Mouse (Mus musculus) heart, embryonic 15.5 days (tissue): ENCODE measurements around the gene Sh3kbp1. TPM values are rescaled to one million over a fixed set of nuclear protein-coding genes. Genes with fewer than 3 reads are reported as not detected.

ENCODE experiments used
- ATAC-seq: fragments of 200-750 bp; cut with Nextera tagmentation; replicated peaks from 2 replicates; pipeline ENCODE4 v1.8.0; 2017; ENCODE audit warnings: low read depth, moderate TSS enrichment; ENCODE audit not compliant: insufficient number of reproducible peaks, insufficient read depth, low FRiP score
- H3K27ac ChIP-seq: fragments of 300-500 bp; sonication (generic); 2 replicates; pipeline ENCODE4 v1.5.1; 2015; ENCODE audit warnings: mild to moderate bottlenecking, inconsistent platforms
- H3K27me3 ChIP-seq: fragments of 300-500 bp; sonication (generic); 2 replicates; pipeline ENCODE4 v1.6.1; 2015; ENCODE audit warnings: inconsistent platforms
- H3K36me3 ChIP-seq: fragments of 300-500 bp; sonication (generic); 2 replicates; pipeline ENCODE4 v1.6.1; 2015; ENCODE audit warnings: mild to moderate bottlenecking, inconsistent platforms
- H3K4me1 ChIP-seq: fragments of 300-500 bp; sonication (generic); replicated peaks from 2 replicates; pipeline ENCODE4 v1.6.1; 2015; ENCODE audit warnings: inconsistent platforms
- H3K4me2 ChIP-seq: fragments of 300-500 bp; sonication (generic); 2 replicates; pipeline ENCODE4 v1.6.1; 2015; ENCODE audit warnings: inconsistent platforms, mild to moderate bottlenecking, moderate library complexity
- H3K4me3 ChIP-seq: fragments of 300-500 bp; sonication (generic); 2 replicates; pipeline ENCODE4 v1.5.1; 2015; ENCODE audit warnings: mild to moderate bottlenecking, inconsistent platforms
- H3K9ac ChIP-seq: fragments of 300-500 bp; sonication (generic); 2 replicates; pipeline ENCODE4 v1.6.1; 2015; ENCODE audit warnings: mild to moderate bottlenecking, inconsistent platforms
- H3K9me3 ChIP-seq: fragments of 300-500 bp; sonication (generic); replicated peaks from 2 replicates; pipeline ENCODE4 v1.6.1; 2016; ENCODE audit warnings: inconsistent platforms
- WGBS: fragments of 180-500 bp; shearing (Covaris S2); methylation state at CpG from one replicate; pipeline ENCODE4 v1.1.7; 2015; ENCODE audit warnings: mixed read lengths; 5-methylcytosine and 5-hydroxymethylcytosine counted together
- polyA plus RNA-seq: library from polyadenylated mRNA; unstranded; fragments of >200 nt; fragmentation: Nextera tagmentation; extraction: Ambion mirVana; gene quantifications from 2 replicates; pipeline ENCODE4 v1.2.1, GENCODE M21; 2015

Sh3kbp1 gene
- polyA plus RNA-seq, 1 experiment from 2014 or later: 154 TPM

DNA sequence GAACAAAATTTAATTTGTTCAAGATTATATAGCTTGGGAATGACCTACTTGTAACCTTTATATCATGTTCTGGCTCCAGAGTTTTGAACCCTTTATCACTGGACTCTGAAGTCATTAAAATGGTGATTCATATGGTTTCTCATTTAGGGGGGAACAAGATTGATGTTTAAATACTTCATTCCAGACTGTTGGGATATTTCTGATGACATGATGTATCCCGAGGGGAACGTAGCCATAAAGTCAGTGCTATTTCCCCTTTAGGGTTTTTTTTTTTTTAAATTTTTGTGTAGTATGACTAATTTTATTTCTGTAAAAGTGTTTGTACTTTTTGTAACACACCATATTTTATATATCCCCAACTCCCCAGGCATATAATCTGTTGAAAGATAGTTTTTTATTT is 212.7 kb downstream of the Sh3kbp1 start:
- no peak overlapping the region for H3K27ac ChIP-seq
- no peaks in the 10 kb centered on the region for H3K36me3 ChIP-seq
- WGBS: 78% methylated on average over 2 of the region's 2 CpGs
- H3K4me3 ChIP-seq: no peak overlapping the region
- H3K27me3 ChIP-seq: no peaks in the 10 kb centered on the region
- H3K9ac ChIP-seq: no peak overlapping the region
- H3K9me3 ChIP-seq: no peaks in the 10 kb centered on the region
- no peak overlapping the region for H3K4me2 ChIP-seq
- 0 out of 2 replicates have a peak, but pooled peaks cover 3% of the 10 kb centered on the region for H3K4me1 ChIP-seq
- no peak for ATAC-seq

DNA sequence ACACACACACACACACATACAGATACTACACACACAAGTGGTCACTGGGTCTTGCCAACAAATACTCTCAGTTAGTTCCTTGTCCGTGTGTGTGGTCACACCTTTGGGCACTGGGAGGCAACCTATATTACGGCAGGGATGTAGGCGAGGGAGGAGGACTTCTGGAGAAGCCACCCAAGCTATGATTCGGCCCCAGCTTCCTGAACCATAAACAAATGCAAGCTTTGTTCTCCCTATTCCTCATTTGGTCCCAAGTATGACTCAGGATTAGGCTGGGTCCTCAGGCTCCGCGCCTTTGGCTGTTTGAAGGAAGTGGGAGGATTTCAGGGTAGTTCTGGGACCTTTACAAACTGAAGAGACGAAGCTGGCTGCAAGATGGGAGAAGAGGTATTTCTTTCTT is 213.2 kb downstream of the Sh3kbp1 start:
- H3K36me3 ChIP-seq: no peaks in the 10 kb centered on the region
- H3K4me2 ChIP-seq: no peak overlapping the region
- H3K4me1 ChIP-seq: 0 out of 2 replicates have a peak, but pooled peaks cover 3% of the 10 kb centered on the region
- no peak overlapping the region for H3K27ac ChIP-seq
- ATAC-seq: no peak
- H3K27me3 ChIP-seq: no peaks in the 10 kb centered on the region
- H3K4me3 ChIP-seq: no peak overlapping the region
- H3K9ac ChIP-seq: no peak overlapping the region
- H3K9me3 ChIP-seq: no peaks in the 10 kb centered on the region
- 56% methylated on average over 7 of the region's 7 CpGs for WGBS

DNA sequence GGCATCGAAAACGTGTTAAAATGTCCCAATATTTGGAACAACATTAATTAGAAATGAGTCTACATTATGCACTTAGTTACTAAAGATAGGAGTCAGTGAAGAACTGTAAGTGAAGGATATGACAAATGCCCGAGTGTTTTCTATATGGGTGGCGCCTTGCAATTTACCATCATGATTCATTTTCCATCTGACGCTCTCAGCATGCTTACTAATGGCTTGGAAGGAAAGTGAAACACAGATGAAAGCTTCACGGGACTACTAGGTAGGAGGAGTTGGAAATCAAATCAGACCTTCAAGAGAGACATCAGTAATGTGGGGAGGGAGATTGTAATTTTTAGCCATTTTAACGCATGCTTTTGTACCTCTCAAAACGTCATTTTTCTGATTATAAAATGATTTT is 223.7 kb downstream of the Sh3kbp1 start:
- ATAC-seq: no peak
- H3K27ac ChIP-seq: no peak overlapping the region
- no peak overlapping the region for H3K4me2 ChIP-seq
- H3K9ac ChIP-seq: no peak overlapping the region
- no peaks in the 10 kb centered on the region for H3K27me3 ChIP-seq
- H3K36me3 ChIP-seq: no peaks in the 10 kb centered on the region
- no peaks in the 10 kb centered on the region for H3K9me3 ChIP-seq
- H3K4me1 ChIP-seq: no peaks in the 10 kb centered on the region
- H3K4me3 ChIP-seq: no peak overlapping the region
- 72% methylated on average over 8 of the region's 8 CpGs for WGBS

DNA sequence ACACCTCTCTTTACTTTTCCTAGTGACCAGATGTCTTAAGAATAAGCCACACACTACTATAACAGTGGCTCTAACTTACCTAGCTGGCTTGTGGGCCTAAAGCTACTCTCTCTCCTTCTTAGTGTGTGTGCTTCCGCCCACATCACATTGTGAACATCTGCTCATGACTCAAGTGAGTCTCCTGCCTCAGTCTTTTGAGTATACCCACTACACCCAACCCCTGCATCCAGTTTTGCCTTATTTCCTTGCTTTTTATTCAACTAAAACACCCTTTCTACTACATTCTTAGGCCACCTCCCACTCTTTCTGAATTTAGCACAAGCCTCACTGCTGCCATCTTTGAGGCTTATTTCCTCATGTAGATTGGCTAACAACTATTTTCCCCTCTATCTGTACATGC is 229.8 kb downstream of the Sh3kbp1 start:
- H3K4me2 ChIP-seq: no peak overlapping the region
- no peak overlapping the region for H3K9ac ChIP-seq
- no peak overlapping the region for H3K27ac ChIP-seq
- H3K4me3 ChIP-seq: no peak overlapping the region
- H3K4me1 ChIP-seq: no peaks in the 10 kb centered on the region
- H3K27me3 ChIP-seq: no peaks in the 10 kb centered on the region
- no peaks in the 10 kb centered on the region for H3K36me3 ChIP-seq
- no peak for ATAC-seq
- H3K9me3 ChIP-seq: no peaks in the 10 kb centered on the region
- 86% methylated on average over 1 of the region's 1 CpGs for WGBS

DNA sequence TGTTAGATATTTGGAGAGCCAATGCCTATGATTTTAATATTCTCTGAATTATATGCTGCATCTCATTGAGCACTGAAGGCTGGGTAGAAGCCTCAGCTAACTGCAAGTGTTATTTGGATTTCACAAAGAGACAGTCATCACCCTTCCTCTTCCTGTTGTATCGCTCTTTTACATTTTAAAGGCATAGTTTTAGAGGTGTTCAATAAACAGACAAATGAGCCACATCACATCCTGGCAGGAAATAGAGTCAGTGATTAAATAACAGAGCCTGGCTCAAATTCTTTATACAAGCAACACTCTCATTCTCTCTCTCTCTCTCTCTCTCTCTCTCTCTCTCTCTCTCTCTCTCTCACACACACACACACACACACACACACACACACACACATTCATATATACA is 231.1 kb downstream of the Sh3kbp1 start:
- H3K27me3 ChIP-seq: no peaks in the 10 kb centered on the region
- H3K9ac ChIP-seq: no peak overlapping the region
- WGBS: 69% methylated on average over 1 of the region's 1 CpGs
- H3K4me1 ChIP-seq: no peaks in the 10 kb centered on the region
- H3K27ac ChIP-seq: no peak overlapping the region
- H3K4me2 ChIP-seq: no peak overlapping the region
- H3K9me3 ChIP-seq: no peaks in the 10 kb centered on the region
- no peak for ATAC-seq
- no peak overlapping the region for H3K4me3 ChIP-seq
- H3K36me3 ChIP-seq: no peaks in the 10 kb centered on the region

DNA sequence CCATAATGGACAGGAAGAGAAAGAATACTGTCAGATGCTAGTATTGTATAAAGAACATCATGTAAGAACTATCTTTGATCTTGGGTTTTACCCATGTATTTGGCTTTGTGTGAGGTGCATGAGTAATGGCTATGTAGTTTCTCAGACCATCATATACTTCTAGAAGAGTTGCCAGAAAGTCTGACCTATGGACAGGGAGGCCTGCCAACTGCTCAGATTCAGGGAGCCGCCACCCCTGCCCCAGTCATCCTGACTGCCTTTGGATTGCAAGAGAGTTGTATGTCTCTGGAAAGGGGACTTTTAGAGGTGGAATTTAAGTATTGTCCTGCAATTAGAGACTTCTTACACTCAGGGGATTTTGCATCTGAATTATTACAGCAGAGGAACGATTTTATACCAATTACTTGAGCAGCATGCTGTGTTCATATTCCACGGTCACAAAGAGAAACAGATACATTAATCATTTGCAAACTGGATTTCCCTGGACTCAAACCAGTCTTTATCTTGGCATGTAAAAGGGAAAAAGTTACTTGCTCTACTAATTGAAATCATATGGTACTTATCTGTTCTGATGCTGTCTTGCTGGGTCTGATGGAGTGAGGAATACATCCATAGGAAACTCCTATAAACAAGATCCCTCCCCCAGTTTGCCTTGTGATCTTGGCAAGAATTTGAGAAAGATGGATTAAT is 233.9 kb downstream of the Sh3kbp1 start:
- H3K27ac ChIP-seq: no peak overlapping the region
- no peaks in the 10 kb centered on the region for H3K27me3 ChIP-seq
- H3K4me2 ChIP-seq: no peak overlapping the region
- WGBS: 75% methylated on average over 3 of the region's 3 CpGs
- H3K4me1 ChIP-seq: no peaks in the 10 kb centered on the region
- no peaks in the 10 kb centered on the region for H3K36me3 ChIP-seq
- H3K9ac ChIP-seq: no peak overlapping the region
- ATAC-seq: no peak
- no peaks in the 10 kb centered on the region for H3K9me3 ChIP-seq
- no peak overlapping the region for H3K4me3 ChIP-seq

DNA sequence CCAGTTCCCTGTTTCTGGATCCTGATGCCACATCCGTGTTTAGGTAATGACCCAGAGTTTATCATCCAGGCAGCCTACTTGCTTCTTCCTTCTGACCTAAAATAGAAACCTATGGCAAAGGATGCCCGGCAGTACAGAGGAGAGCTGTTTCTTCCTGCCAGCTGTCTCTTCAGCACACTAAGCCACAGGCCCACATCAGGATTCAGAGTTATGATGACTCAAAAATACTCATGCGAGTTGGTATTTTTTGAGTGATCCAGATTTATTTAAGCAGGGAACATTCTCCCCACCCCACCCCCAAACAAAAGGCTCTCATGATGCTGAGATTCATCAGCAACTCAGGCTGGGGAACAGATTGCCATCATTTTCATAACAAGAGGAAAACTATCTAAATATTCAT is 240.6 kb downstream of the Sh3kbp1 start:
- H3K4me2 ChIP-seq: no peak overlapping the region
- H3K27ac ChIP-seq: no peak overlapping the region
- H3K27me3 ChIP-seq: no peaks in the 10 kb centered on the region
- no peaks in the 10 kb centered on the region for H3K9me3 ChIP-seq
- H3K9ac ChIP-seq: no peak overlapping the region
- 62% methylated on average over 3 of the region's 3 CpGs for WGBS
- H3K4me3 ChIP-seq: no peak overlapping the region
- no peak for ATAC-seq
- no peaks in the 10 kb centered on the region for H3K4me1 ChIP-seq
- H3K36me3 ChIP-seq: no peaks in the 10 kb centered on the region

DNA sequence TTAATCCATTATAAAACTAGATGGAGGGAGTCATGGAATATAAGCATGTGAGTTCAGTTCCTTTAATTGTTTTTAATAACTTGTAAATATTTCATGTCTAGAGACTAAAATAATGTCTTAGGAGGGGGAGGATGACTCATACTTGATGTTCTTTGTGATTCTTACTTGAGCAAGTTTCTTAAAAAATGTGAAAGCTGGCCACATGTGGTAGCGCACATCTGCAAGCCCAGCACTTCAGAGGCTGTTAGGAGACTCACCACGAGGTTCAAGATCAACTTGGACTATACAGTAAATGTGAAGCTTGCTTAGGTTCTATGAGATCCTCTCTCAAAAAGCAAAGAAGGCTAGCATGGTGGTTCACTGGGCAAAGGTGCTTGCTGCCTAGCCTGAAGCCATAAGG is 245.4 kb downstream of the Sh3kbp1 start:
- ATAC-seq: no peak
- Histone ChIP-seq H3K4me1 (no peaks in the 10 kb centered on the region), H3K9me3 (no peaks in the 10 kb centered on the region), H3K27me3 (no peaks in the 10 kb centered on the region), H3K9ac (no peak overlapping the region), H3K4me3 (no peak overlapping the region), H3K4me2 (no peak overlapping the region), H3K27ac (no peak overlapping the region), H3K36me3 (no peaks in the 10 kb centered on the region)
- WGBS: 66% methylated on average over 2 of the region's 2 CpGs

DNA sequence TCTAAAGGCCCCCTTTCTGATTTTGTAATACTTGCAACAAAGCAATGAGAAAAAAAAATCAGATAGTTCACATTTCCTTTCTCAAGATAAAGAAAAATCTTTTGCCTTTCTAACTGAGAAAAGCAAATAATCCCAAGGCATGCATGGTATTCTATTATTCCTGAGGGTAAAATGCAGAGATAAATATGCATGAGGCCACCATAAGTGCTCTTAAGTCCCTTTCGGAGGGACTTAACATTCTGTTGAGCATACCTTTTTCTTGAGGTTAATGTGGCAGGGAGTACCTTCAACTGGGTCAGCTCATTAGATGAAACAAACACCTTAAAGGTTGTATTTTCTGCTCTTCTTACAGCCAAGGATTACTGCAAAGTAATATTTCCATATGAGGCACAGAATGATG is 250.7 kb downstream of the Sh3kbp1 start:
- no peak overlapping the region for H3K4me3 ChIP-seq
- no peaks in the 10 kb centered on the region for H3K9me3 ChIP-seq
- H3K9ac ChIP-seq: no peak overlapping the region
- no peak overlapping the region for H3K27ac ChIP-seq
- no peaks in the 10 kb centered on the region for H3K4me1 ChIP-seq
- no peak overlapping the region for H3K4me2 ChIP-seq
- H3K27me3 ChIP-seq: no peaks in the 10 kb centered on the region; the same call in 1 of the 2 replicates
- no peaks in the 10 kb centered on the region for H3K36me3 ChIP-seq
- ATAC-seq: no peak
- WGBS: 66% methylated on average over 1 of the region's 1 CpGs

DNA sequence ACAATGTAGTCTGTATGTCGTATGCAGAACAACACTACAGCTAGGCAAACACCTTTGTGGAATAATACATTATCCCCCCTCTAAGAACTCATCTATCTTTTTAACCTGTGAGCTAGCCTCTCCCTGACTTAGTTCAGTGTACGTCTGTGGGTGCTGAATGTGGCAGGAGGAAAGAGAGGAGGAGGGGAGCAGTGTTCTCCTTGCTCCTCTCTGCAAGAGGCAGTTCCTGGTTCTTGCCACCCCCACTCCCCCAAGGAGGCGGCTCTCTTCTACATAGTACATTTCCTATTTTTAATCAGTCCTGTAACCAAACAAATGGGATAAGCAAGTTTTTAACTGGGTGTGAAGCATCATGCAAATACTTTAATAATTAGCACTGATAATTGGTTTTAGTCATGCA is 252.4 kb downstream of the Sh3kbp1 start:
- Histone ChIP-seq H3K36me3 (no peaks in the 10 kb centered on the region), H3K9me3 (no peaks in the 10 kb centered on the region), H3K4me3 (no peak overlapping the region), H3K4me2 (no peak overlapping the region), H3K9ac (no peak overlapping the region), H3K4me1 (no peaks in the 10 kb centered on the region), H3K27me3 (no peaks in the 10 kb centered on the region; the same call in 1 of the 2 replicates), H3K27ac (no peak overlapping the region)
- no peak for ATAC-seq
- WGBS: 63% methylated on average over 3 of the region's 3 CpGs

DNA sequence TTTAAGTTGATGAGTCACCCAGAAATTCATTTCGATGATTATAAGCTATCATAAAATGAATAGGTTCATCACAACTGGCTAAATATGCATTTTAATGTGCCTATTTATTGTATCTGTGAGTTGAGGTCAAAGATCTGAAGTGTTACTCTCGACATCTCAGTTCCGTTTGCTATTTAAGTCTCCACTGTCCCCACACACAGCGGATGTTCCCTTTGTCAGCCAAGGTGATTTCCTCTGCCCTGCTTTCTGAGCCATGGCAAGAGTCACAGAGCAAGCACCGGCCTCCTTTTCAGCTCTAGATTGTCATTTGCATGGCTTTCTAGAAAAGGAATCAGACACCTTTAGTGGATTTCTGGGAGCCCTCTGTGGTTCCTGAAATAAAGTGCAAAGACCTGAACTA is 254.5 kb downstream of the Sh3kbp1 start:
- Histone ChIP-seq H3K36me3 (no peaks in the 10 kb centered on the region), H3K9me3 (no peaks in the 10 kb centered on the region), H3K4me2 (no peak overlapping the region), H3K9ac (no peak overlapping the region), H3K4me1 (no peaks in the 10 kb centered on the region), H3K27me3 (no peaks in the 10 kb centered on the region; the same call in 1 of the 2 replicates), H3K27ac (no peak overlapping the region), H3K4me3 (no peak overlapping the region)
- ATAC-seq: no peak
- 77% methylated on average over 5 of the region's 5 CpGs for WGBS

DNA sequence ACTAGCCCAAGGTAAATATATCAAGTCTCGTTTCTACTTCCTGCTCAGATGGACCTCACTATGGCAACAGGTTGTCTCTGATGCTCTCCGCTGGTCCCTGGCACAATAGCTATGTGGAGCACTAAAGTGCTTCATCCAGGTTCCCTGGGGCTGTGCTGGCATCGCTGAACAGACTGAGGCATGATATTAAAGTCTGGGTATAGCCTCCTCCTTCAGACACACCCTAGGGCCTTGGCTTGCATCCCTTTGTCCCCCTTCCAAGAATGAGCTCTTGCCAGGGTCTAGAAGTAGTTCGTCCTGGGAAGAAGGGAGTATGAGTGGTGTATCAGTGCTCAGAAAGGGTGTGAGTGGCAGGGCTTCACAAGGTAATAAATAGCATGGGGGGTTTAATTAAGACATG is 269.5 kb downstream of the Sh3kbp1 start:
- H3K4me2 ChIP-seq: no peak overlapping the region
- H3K27me3 ChIP-seq: no peaks in the 10 kb centered on the region
- H3K36me3 ChIP-seq: no peaks in the 10 kb centered on the region
- H3K27ac ChIP-seq: no peak overlapping the region
- 70% methylated on average over 4 of the region's 4 CpGs for WGBS
- no peak for ATAC-seq
- H3K4me1 ChIP-seq: no peaks in the 10 kb centered on the region
- no peak overlapping the region for H3K4me3 ChIP-seq
- H3K9me3 ChIP-seq: no peaks in the 10 kb centered on the region
- no peak overlapping the region for H3K9ac ChIP-seq
